Mouse (Mus musculus) bone marrow macrophage, adult 2 months (primary cell): ENCODE results near the gene Paqr4. TPM values are rescaled to one million over a fixed set of nuclear protein-coding genes. Genes with fewer than 3 reads are reported as not detected.
A peak's percentile ranks its signal among the peaks of the same experiment; 100 is the strongest.

Experiments used
- H3K27ac ChIP-seq: 2 replicates; pipeline ENCODE4 v1.5.1; 2012; ENCODE audit warnings: low read depth, low read length; ENCODE audit not compliant: insufficient read depth
- H3K4me1 ChIP-seq: 2 replicates; pipeline ENCODE4 v1.6.1; 2012; ENCODE audit warnings: low read length; ENCODE audit not compliant: control insufficient read depth, insufficient read depth
- H3K4me3 ChIP-seq: 2 replicates; pipeline ENCODE4 v1.5.1; 2012; ENCODE audit warnings: mild to moderate bottlenecking, low read length, moderate library complexity; ENCODE audit not compliant: insufficient read depth
- CTCF ChIP-seq: IDR thresholded peaks from 2 replicates; pipeline ENCODE4 v1.5.1; 2012; ENCODE audit warnings: low read depth, mild to moderate bottlenecking, low read length, moderate library complexity
- POLR2A ChIP-seq: IDR thresholded peaks from 2 replicates; pipeline ENCODE4 v1.6.1; 2012; ENCODE audit warnings: mild to moderate bottlenecking, low read depth, low read length, borderline replicate concordance
- polyA plus RNA-seq: library from polyadenylated mRNA; stranded (reverse); fragments of >200 nt; gene quantifications from 2 replicates; pipeline ENCODE4 v1.2.4, GENCODE M21; 2012; ENCODE audit not compliant: missing spikeins, insufficient read depth, insufficient read length

Paqr4 gene
- polyA plus RNA-seq, result 13.9 TPM in 2 replicates

DNA sequence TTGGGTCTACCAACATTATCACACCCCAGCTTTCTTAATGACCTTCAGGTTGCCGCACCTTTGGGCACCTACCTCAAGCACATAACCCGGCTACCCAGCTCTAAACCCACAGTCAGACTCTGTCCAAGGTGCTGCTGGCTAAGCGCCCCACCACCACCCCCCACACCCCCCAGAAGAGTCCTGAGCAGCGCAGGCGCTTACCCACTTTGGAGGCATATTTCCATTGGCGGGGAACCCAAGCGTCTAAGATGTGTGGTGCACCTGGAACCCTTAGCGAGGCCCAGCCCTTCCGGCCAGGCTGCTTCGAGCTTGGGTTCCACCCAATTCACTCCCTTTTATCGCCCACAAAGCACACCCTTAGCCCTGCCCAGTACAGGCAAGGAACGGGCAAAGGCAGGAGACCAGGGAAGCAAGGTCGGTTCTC, at the start of gene Paqr4:
TSS of gene Paqr4 (minus strand) at position 270 of the 424 bp plus-strand sequence.
- Histone ChIP-seq H3K4me1 (peaks cover 3% of the 10 kb centered on the region; the same call in 1 of the 2 replicates), H3K27ac (no peak within 1 kb of the TSS), H3K4me3 (peak within 1 kb of the TSS; percentile 72)
- TF ChIP-seq POLR2A, result no peak
- TF ChIP-seq CTCF, result no peak

DNA sequence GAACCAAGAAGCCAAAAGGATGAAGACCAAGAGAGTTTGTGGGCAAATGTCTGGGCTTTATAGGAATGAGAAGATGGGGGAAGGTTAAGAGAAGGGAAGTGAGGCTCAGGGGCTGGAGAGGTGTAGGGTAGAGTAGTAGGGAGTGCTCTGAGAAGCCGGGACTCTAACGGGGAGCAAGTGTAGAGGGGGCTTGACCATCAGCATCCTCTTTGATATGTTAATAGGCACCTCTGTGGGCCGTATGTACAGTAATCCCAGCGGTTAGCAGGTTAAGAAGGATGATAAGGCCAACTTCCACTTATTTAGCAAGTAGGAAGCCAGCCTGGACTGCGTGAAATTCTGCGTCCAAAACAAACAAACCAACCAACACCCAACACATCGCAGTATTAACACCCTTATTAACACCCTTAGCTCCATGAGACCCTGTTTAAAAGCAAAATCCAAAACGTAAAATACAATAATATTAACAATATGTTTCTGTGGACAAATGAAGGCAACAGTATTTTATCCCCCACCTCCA, 49.1 kb upstream of the Paqr4 start:
- Histone ChIP-seq H3K4me3 (peak overlapping the region; percentile 51), H3K27ac (peak overlapping the region; percentile 19; the same call in 1 of the 2 replicates), H3K4me1 (peaks cover 16% of the 10 kb centered on the region)
- TF ChIP-seq CTCF (no peak), POLR2A (no peak)

DNA sequence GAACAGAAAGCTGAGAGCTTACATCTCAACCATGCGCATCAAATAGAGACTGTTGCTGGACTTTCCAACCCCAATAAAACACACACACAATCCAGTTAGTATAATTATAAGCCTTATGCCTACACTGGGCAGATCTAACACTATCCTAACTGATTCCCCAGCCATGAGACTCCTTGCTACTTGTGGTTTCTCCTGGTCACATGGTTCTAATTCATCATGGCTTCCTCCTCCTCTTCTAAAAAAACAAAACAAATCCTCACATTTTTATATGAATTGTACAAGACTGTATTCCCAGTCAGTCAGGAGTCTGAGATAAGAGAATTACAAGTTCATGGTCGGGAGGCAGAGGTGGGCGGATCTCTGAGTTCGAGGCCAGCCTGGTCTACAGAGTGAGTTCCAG, 48.3 kb upstream of the Paqr4 start:
- peaks cover 16% of the 10 kb centered on the region for H3K4me1 ChIP-seq
- no peak for TF ChIP-seq POLR2A
- TF ChIP-seq CTCF, result no peak

DNA sequence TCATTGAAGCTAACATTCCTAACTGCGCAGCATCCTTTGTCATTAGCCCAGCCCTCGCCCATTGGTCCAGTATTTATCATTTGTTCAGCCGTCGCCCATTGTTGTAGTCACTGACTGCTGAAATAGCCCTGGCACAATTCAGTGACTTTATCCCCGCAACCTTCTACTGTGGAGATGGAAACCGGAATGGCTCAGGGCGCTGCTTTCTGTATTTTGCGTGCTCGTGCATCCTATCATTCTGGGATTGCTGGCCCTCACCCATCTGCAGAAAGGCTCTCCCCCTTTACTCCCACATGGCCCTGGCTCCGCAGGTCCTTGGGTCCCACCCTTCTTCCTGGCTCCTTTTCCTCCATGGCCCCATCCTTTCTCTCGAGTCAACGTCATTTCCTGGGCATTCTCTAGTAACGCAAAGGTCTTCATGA, 45.9 kb upstream of the Paqr4 start:
- TF ChIP-seq CTCF, result no peak
- TF ChIP-seq POLR2A, result no peak
- H3K27ac ChIP-seq, result no peak overlapping the region
- no peak overlapping the region for H3K4me3 ChIP-seq
- peaks cover 16% of the 10 kb centered on the region for H3K4me1 ChIP-seq

More for the DNA sequence above, 48.3 kb upstream of the Paqr4 start:
- Histone ChIP-seq H3K4me3 (no peak overlapping the region), H3K27ac (no peak overlapping the region)

DNA sequence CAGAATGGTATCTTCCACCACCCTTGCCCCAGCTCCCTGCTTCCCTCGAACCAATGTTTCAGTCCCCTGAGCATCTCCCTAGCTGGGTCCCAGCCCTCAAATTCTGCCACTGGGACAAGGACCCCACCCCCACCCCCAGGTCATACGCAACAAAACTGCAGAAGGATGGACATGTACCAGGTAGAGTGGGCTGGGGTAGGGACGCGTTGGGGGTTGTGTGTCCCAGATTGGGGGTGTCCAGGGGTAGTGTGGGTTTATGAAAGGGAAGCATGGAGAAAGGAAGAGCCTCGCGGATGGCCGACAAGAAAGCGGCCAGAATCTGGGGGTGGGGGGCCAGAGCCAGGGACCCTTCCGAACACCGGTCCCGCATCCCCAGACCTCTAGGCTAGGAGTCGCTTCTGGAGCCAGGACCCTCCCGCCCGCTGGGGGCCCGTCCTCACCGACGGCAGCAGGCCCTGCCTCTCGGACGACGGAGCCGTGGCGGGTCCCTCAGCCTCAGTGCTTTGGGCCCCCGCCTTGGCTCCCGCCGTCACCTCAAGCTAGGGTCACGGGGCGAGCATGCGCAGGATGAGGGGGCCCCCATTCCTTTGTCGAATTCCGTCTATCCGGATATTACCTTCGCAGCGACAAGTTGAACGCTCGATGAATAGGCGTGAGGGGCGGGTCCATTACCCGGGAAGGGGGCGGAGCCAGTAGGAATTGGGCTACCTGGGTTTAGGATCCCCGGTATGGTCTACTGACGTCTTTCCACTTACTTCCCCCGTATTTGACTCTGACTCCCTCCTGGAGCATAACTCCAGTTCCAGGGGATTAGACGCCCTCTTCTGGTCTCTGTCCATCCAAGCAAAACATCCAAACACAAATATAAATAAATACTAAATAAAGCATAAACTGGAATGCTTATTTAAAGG, 45.1 kb upstream of the Paqr4 start, which contains the start of gene Flywch2:
TSS of gene Flywch2 (minus strand) at position 521 of the 911 bp plus-strand sequence.
- Histone ChIP-seq H3K4me1 (peaks cover 11% of the 10 kb centered on the region), H3K4me3 (peak within 1 kb of the TSS; percentile 52), H3K27ac (no peak within 1 kb of the TSS)
- TF ChIP-seq CTCF, result no peak
- TF ChIP-seq POLR2A, result no peak

DNA sequence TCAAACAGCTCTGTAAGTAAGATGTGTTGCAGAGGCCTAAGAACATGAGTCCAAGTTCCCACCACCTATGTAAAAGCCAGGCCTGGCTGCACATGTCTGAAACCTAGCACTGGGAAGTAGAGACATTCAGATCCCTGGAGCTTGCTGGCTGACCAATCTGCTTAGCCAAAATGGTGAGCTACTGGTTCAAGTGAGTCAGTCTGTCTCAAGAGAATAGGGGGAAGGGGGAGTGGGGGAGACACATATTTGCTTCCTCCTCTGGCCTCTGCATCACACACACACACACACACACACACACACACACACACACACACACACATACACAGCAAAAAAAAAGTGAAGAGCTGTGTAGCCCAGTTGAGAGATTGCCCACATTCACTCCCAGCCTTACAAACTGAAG, 42.7 kb upstream of the Paqr4 start:
- Histone ChIP-seq H3K4me1 (peaks cover 3% of the 10 kb centered on the region; the same call in 1 of the 2 replicates), H3K4me3 (no peak overlapping the region), H3K27ac (no peak overlapping the region)
- TF ChIP-seq CTCF (no peak), POLR2A (no peak)

DNA sequence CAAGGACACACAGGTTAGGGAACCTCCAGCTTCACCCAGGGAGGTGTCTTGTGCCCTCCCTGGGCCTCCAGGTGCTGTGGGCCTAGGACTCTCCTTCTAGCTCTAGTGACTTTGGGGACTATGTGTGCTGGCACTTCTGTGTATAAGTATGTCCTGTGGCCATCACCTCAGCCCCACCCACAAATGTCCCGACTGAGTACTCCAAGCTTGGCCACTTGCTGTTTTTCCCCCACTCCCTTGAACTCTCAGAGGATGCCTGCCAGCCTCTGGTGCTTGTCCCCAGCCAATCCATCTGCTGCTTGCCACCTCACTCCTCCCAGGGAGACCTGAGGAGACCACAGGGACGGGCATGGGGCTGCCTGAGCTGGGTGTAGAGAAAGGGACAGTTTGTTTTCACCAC, 37.8 kb upstream of the Paqr4 start:
- Histone ChIP-seq H3K27ac (no peak overlapping the region), H3K4me3 (no peak overlapping the region), H3K4me1 (peaks cover 15% of the 10 kb centered on the region)
- TF ChIP-seq POLR2A, result no peak
- no peak for TF ChIP-seq CTCF

DNA sequence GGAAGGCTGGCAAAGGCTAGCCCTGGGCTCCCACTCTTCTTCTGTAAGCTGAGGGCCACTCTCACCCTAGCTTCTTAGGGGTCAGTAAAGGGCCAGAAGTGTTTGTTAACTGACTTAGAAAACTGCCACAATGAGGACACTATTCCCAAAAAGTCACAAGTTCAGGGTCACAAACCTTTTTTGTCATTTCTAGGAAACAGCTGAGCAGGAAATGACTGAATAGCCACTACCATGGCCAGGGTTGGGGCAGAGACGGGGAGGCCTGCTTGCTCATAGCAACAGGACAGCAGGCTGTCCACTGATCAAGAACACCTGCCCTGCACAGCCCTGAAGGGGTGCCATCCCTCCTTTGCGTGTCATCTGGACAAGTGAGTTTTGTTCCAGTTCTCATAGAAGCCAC, 36.5 kb upstream of the Paqr4 start:
- Histone ChIP-seq H3K27ac (no peak overlapping the region), H3K4me1 (peaks cover 16% of the 10 kb centered on the region), H3K4me3 (no peak overlapping the region)
- TF ChIP-seq CTCF (no peak), POLR2A (no peak)

DNA sequence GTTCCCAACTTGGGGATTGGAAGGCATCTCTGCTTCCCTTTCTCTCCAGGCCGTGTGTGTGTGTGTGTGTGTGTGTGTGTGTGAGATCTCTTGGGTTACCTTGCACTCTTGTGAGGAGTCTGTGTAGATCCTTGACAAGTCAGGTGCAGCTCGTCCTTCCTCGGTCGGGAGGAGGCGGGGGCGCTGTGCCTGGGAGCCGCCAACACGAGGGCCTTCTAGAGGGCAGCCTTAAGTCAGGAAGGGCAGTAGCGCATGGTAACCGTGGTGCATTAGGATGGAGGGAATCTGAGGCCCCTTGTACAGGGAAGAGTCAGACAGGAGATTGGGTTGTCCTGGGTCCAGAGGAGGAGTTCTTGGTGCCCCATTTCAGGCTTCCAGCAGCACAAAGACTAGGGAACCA, 35.5 kb upstream of the Paqr4 start:
- Histone ChIP-seq H3K4me3 (no peak overlapping the region), H3K4me1 (peaks cover 17% of the 10 kb centered on the region), H3K27ac (no peak overlapping the region)
- TF ChIP-seq CTCF (no peak), POLR2A (no peak)

DNA sequence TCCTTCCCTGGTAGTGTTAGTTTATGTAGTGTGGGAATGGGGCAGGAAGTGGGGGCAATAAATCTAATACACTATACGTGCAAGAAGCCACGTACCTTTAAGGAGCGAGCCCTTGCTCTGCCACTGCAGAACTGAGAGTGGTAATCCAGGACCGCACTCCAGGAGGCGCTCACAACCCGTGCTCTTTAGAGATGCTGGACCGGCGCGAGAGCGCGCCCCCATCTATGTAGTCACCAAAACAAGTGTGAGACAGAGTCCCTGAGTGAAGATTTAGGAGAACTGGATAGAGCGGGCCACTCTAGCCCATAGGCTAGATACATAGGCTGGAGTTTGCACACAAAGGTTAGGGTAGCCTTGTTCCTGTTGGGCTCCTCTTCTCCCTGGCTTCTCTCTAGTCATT, 33.4 kb upstream of the Paqr4 start:
- no peak overlapping the region for H3K27ac ChIP-seq
- H3K4me1 ChIP-seq, result peaks cover 17% of the 10 kb centered on the region
- no peak overlapping the region for H3K4me3 ChIP-seq
- TF ChIP-seq CTCF (peak; percentile 60), POLR2A (no peak)
